Mouse (Mus musculus): ENCODE data around the gene Tank. TPM values are rescaled to one million over a fixed set of nuclear protein-coding genes. Genes with fewer than 3 reads are reported as not detected.

Tank gene
- polyA plus RNA-seq, 1 experiment from 2014 or later, result 20.4 TPM

GRCm38 (mm10) chr2:61548021-61548420, 30.4 kb upstream of the Tank start:
- Histone ChIP-seq H3K36me3 (ENCODE audit: control insufficient read depth, insufficient read depth) (no peaks in the 10 kb centered on the region), H3K4me2 (replicated peaks; ENCODE audit: low read depth) (no peak overlapping the region), H3K9ac (ENCODE audit: low read depth, low read length) (no peak overlapping the region), H3K9me3 (ENCODE audit: control insufficient read depth) (no peaks in the 10 kb centered on the region), H3K4me3 (ENCODE audit: low read depth, low read length) (no peak overlapping the region), H3K27me3 (replicated peaks; ENCODE audit: control insufficient read depth, insufficient read depth, low read length) (no peaks in the 10 kb centered on the region), H3K4me1 (replicated peaks; ENCODE audit: control insufficient read depth, insufficient read depth, low read length) (no peaks in the 10 kb centered on the region), H3K27ac (ENCODE audit: low read depth, low read length) (no peak overlapping the region)
- ATAC-seq, result no peak
- WGBS, result 65% methylated on average over 2 of the region's 2 CpGs
- no peak for TF ChIP-seq CTCF (IDR thresholded peaks at IDR 0.05; ENCODE audit: low read depth)

- Histone ChIP-seq H3K27ac (ENCODE audit: low read depth, low read length) (no peak overlapping the region), H3K4me2 (replicated peaks; ENCODE audit: low read depth) (no peak overlapping the region), H3K9me3 (ENCODE audit: control insufficient read depth) (no peaks in the 10 kb centered on the region), H3K36me3 (ENCODE audit: control insufficient read depth, insufficient read depth) (no peaks in the 10 kb centered on the region), H3K9ac (ENCODE audit: low read depth, low read length) (no peak overlapping the region), H3K27me3 (replicated peaks; ENCODE audit: control insufficient read depth, insufficient read depth, low read length) (no peaks in the 10 kb centered on the region), H3K4me3 (ENCODE audit: low read depth, low read length) (no peak overlapping the region), H3K4me1 (replicated peaks; ENCODE audit: control insufficient read depth, insufficient read depth, low read length) (no peaks in the 10 kb centered on the region)
- TF ChIP-seq CTCF (IDR thresholded peaks at IDR 0.05; ENCODE audit: low read depth), result no peak
- no peak for ATAC-seq
- 74% methylated on average over 5 of the region's 5 CpGs for WGBS
These were observed 26.7 kb upstream of the Tank start for GRCm38 (mm10) chr2:61551680-61552079.

DNA sequence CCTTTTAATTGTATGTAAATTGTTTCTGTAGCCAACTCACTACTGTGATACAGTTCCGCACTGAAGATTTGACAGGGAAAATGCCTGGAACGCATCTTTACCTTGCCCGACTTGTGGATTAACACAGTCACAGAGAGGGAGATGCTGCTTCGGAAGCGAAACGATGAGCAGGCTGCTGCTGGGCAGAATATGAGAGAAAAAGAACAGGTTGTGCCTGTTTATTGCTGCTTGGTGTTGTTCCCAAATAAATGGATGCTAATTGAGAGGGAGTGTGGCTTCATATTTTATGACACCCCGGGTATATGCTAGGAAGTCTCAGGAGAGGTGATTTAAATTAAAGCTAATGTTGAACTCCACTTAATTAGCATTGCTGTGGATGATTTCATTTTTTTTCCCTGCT, 23.0 kb upstream of the Tank start:
- H3K27me3 ChIP-seq (replicated peaks; ENCODE audit: control insufficient read depth, insufficient read depth, low read length), result no peaks in the 10 kb centered on the region
- H3K9me3 ChIP-seq (ENCODE audit: control insufficient read depth), result no peaks in the 10 kb centered on the region
- H3K36me3 ChIP-seq (ENCODE audit: control insufficient read depth, insufficient read depth), result no peaks in the 10 kb centered on the region
- no peak overlapping the region for H3K27ac ChIP-seq (ENCODE audit: low read depth, low read length)
- no peak for TF ChIP-seq CTCF (IDR thresholded peaks at IDR 0.05; ENCODE audit: low read depth)
- no peak overlapping the region for H3K4me2 ChIP-seq (replicated peaks; ENCODE audit: low read depth)
- ATAC-seq, result no peak
- H3K4me1 ChIP-seq (replicated peaks; ENCODE audit: control insufficient read depth, insufficient read depth, low read length), result no peaks in the 10 kb centered on the region
- WGBS, result 80% methylated on average over 7 of the region's 7 CpGs
- no peak overlapping the region for H3K9ac ChIP-seq (ENCODE audit: low read depth, low read length)
- no peak overlapping the region for H3K4me3 ChIP-seq (ENCODE audit: low read depth, low read length)

GRCm38 (mm10) chr2:61555825-61556224, 22.6 kb upstream of the Tank start:
- no peaks in the 10 kb centered on the region for H3K9me3 ChIP-seq (ENCODE audit: control insufficient read depth)
- TF ChIP-seq CTCF (IDR thresholded peaks at IDR 0.05; ENCODE audit: low read depth), result no peak
- no peaks in the 10 kb centered on the region for H3K27me3 ChIP-seq (replicated peaks; ENCODE audit: control insufficient read depth, insufficient read depth, low read length)
- no peaks in the 10 kb centered on the region for H3K36me3 ChIP-seq (ENCODE audit: control insufficient read depth, insufficient read depth)
- H3K4me2 ChIP-seq (replicated peaks; ENCODE audit: low read depth), result no peak overlapping the region
- no peaks in the 10 kb centered on the region for H3K4me1 ChIP-seq (replicated peaks; ENCODE audit: control insufficient read depth, insufficient read depth, low read length)
- no peak overlapping the region for H3K4me3 ChIP-seq (ENCODE audit: low read depth, low read length)
- ATAC-seq, result no peak
- WGBS, result 75% methylated on average over 2 of the region's 2 CpGs
- no peak overlapping the region for H3K27ac ChIP-seq (ENCODE audit: low read depth, low read length)
- no peak overlapping the region for H3K9ac ChIP-seq (ENCODE audit: low read depth, low read length)

GRCm38 (mm10) chr2:61556639-61557038, 21.7 kb upstream of the Tank start:
- Histone ChIP-seq H3K27me3 (replicated peaks; ENCODE audit: control insufficient read depth, insufficient read depth, low read length) (no peaks in the 10 kb centered on the region), H3K4me1 (replicated peaks; ENCODE audit: control insufficient read depth, insufficient read depth, low read length) (no peaks in the 10 kb centered on the region), H3K4me2 (replicated peaks; ENCODE audit: low read depth) (no peak overlapping the region), H3K4me3 (ENCODE audit: low read depth, low read length) (no peak overlapping the region), H3K9me3 (ENCODE audit: control insufficient read depth) (no peaks in the 10 kb centered on the region), H3K36me3 (ENCODE audit: control insufficient read depth, insufficient read depth) (no peaks in the 10 kb centered on the region), H3K9ac (ENCODE audit: low read depth, low read length) (no peak overlapping the region), H3K27ac (ENCODE audit: low read depth, low read length) (no peak overlapping the region)
- TF ChIP-seq CTCF (IDR thresholded peaks at IDR 0.05; ENCODE audit: low read depth), result no peak
- no peak for ATAC-seq
- 76% methylated on average over 3 of the region's 3 CpGs for WGBS

- H3K4me1 ChIP-seq (replicated peaks; ENCODE audit: control insufficient read depth, insufficient read depth, low read length), result no peaks in the 10 kb centered on the region
- no peak overlapping the region for H3K9ac ChIP-seq (ENCODE audit: low read depth, low read length)
- H3K27me3 ChIP-seq (replicated peaks; ENCODE audit: control insufficient read depth, insufficient read depth, low read length), result no peaks in the 10 kb centered on the region
- H3K9me3 ChIP-seq (ENCODE audit: control insufficient read depth), result no peaks in the 10 kb centered on the region
- 85% methylated on average over 5 of the region's 5 CpGs for WGBS
- ATAC-seq, result no peak
- H3K36me3 ChIP-seq (ENCODE audit: control insufficient read depth, insufficient read depth), result no peaks in the 10 kb centered on the region
- no peak for TF ChIP-seq CTCF (IDR thresholded peaks at IDR 0.05; ENCODE audit: low read depth)
- no peak overlapping the region for H3K27ac ChIP-seq (ENCODE audit: low read depth, low read length)
- H3K4me2 ChIP-seq (replicated peaks; ENCODE audit: low read depth), result no peak overlapping the region
- no peak overlapping the region for H3K4me3 ChIP-seq (ENCODE audit: low read depth, low read length)
These were observed 20.4 kb upstream of the Tank start for GRCm38 (mm10) chr2:61557848-61558471.

- WGBS, result 7% methylated on average over 1 of the region's 1 CpGs
- Histone ChIP-seq H3K9ac (ENCODE audit: low read depth, low read length) (no peak overlapping the region), H3K4me3 (ENCODE audit: low read depth, low read length) (no peak overlapping the region), H3K36me3 (ENCODE audit: control insufficient read depth, insufficient read depth) (no peaks in the 10 kb centered on the region), H3K4me1 (replicated peaks; ENCODE audit: control insufficient read depth, insufficient read depth, low read length) (no peaks in the 10 kb centered on the region), H3K9me3 (ENCODE audit: control insufficient read depth) (no peaks in the 10 kb centered on the region), H3K4me2 (replicated peaks; ENCODE audit: low read depth) (no peak overlapping the region), H3K27me3 (replicated peaks; ENCODE audit: control insufficient read depth, insufficient read depth, low read length) (no peaks in the 10 kb centered on the region), H3K27ac (ENCODE audit: low read depth, low read length) (no peak overlapping the region)
- TF ChIP-seq CTCF (IDR thresholded peaks at IDR 0.05; ENCODE audit: low read depth), result no peak
- no peak for ATAC-seq
These were observed 17.3 kb upstream of the Tank start for GRCm38 (mm10) chr2:61561058-61561457.
